Mouse (Mus musculus) common myeloid progenitor, adult 5-6 weeks (primary cell): ENCODE results near the gene Supt3. TPM values are rescaled to one million over a fixed set of nuclear protein-coding genes. Genes with fewer than 3 reads are reported as not detected.

Experiments used
- ATAC-seq: replicated peaks from 2 replicates; pipeline ENCODE4 v1.8.0; 2016; ENCODE audit warnings: low read depth, mild to moderate bottlenecking, moderate TSS enrichment, inconsistent platforms; ENCODE audit not compliant: poor library complexity, severe bottlenecking
- total RNA-seq: library from RNA; stranded (forward); fragments of 200-1000, 187-1606 nt; gene quantifications from 2 replicates; pipeline ENCODE4 v1.2.3, GENCODE M21; 2017

Supt3 gene
- total RNA-seq, 1 experiment from 2014 or later: 15.7 TPM

GRCm38 (mm10) chr17:44778141-44778540 lies 1.2 kb downstream of the Supt3 start:
- ATAC-seq: no peak

- ATAC-seq: no peak
Observed at GRCm38 (mm10) chr17:44780353-44780752, 3.4 kb downstream of the Supt3 start.

GRCm38 (mm10) chr17:44782366-44782765 lies 5.4 kb downstream of the Supt3 start:
- no peak for ATAC-seq

- peak; percentile 90 for ATAC-seq
Observed at GRCm38 (mm10) chr17:44783143-44783542, 6.2 kb downstream of the Supt3 start.

- ATAC-seq: no peak
Observed at GRCm38 (mm10) chr17:44788982-44789747, 12.2 kb downstream of the Supt3 start.

GRCm38 (mm10) chr17:44792218-44792917 lies 15.4 kb downstream of the Supt3 start:
- peak; percentile 82 for ATAC-seq

GRCm38 (mm10) chr17:44797331-44797730 lies 20.4 kb downstream of the Supt3 start:
- ATAC-seq: no peak

GRCm38 (mm10) chr17:44807031-44807430 lies 30.1 kb downstream of the Supt3 start:
- 0 out of 2 replicates have a peak, but pooled peaks have one; percentile 11 for ATAC-seq

GRCm38 (mm10) chr17:44814508-44815175 lies 37.7 kb downstream of the Supt3 start, which contains the start of gene Runx2:
Gene Runx2 (minus strand): TSS chr17:44814797.
- ATAC-seq: peak; percentile 70

- no peak for ATAC-seq
Observed at GRCm38 (mm10) chr17:44818825-44819224, 41.9 kb downstream of the Supt3 start.

GRCm38 (mm10) chr17:44819816-44820215 lies 42.9 kb downstream of the Supt3 start:
- no peak for ATAC-seq

- no peak for ATAC-seq
Observed at GRCm38 (mm10) chr17:44821940-44822339, 45.0 kb downstream of the Supt3 start.

- ATAC-seq: no peak
Observed at GRCm38 (mm10) chr17:44827124-44827523, 50.2 kb downstream of the Supt3 start.

- ATAC-seq: no peak
Observed at GRCm38 (mm10) chr17:44827964-44828363, 51.0 kb downstream of the Supt3 start.

GRCm38 (mm10) chr17:44829587-44829986 lies 52.6 kb downstream of the Supt3 start:
- ATAC-seq: no peak

GRCm38 (mm10) chr17:44831201-44831600 lies 54.2 kb downstream of the Supt3 start:
- 0 out of 2 replicates have a peak, but pooled peaks have one; percentile 32 for ATAC-seq

- no peak for ATAC-seq
Observed at GRCm38 (mm10) chr17:44842184-44842583, 65.2 kb downstream of the Supt3 start.

GRCm38 (mm10) chr17:44863165-44863564 lies 86.2 kb downstream of the Supt3 start:
- ATAC-seq: no peak

GRCm38 (mm10) chr17:44893592-44893991 lies 116.6 kb downstream of the Supt3 start:
- ATAC-seq: no peak

GRCm38 (mm10) chr17:44943536-44944090 lies 166.7 kb downstream of the Supt3 start:
- ATAC-seq: no peak
